Mouse (Mus musculus): ENCODE results near the gene Txn2.

DNA sequence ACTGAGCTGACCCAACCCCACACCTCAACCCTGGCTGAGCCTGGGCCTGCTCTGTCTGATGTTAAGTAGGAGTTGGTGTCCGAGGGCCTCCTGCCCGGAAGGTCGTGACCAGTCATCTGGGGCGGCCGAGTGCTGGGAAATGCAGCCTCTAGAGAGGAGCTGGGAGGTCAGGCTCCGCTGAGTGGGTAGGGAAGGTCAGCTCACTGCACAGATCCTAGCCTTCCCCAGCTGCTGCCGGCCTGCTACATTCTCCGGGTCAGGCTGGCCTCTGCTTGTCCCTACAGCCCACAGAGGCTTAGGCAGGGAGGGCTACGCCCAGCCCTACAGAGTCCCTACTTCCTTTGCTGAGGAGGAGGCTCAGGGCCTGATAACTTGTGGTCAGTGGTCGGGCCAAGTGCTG is 22.3 kb downstream of the Txn2 start:
- TF ChIP-seq POLR2A (IDR thresholded peaks at IDR 0.05; ENCODE audit: control insufficient read depth, extremely low read depth, insufficient read depth, low read length, poor library complexity): no peak
- no peak for TF ChIP-seq CTCF (IDR thresholded peaks at IDR 0.05; ENCODE audit: borderline replicate concordance, control insufficient read depth, extremely low read depth, insufficient read depth, low read length, poor library complexity)
